Mouse (Mus musculus): ENCODE measurements around the gene Gm609. TPM values are rescaled to one million over a fixed set of nuclear protein-coding genes. Genes with fewer than 3 reads are reported as not detected.

Gm609 gene
- polyA plus RNA-seq, 1 experiment from 2014 or later = 0.59 TPM

- no peak for ATAC-seq (ENCODE audit: low FRiP score, low TSS enrichment)
- H3K27me3 ChIP-seq (ENCODE audit: insufficient read depth, low read length) = no peaks in the 10 kb centered on the region
- no peaks in the 10 kb centered on the region for H3K4me1 ChIP-seq (ENCODE audit: insufficient read depth, low read length)
- WGBS = 69% methylated on average over 3 of the region's 3 CpGs
- no peak overlapping the region for H3K9ac ChIP-seq (replicated peaks; ENCODE audit: low read length)
- H3K9me3 ChIP-seq (ENCODE audit: low read length) = no peaks in the 10 kb centered on the region
- H3K27ac ChIP-seq (ENCODE audit: low read length) = no peak overlapping the region
- H3K36me3 ChIP-seq (ENCODE audit: insufficient read depth, low read length) = 0 out of 2 replicates have a peak, but pooled peaks cover 3% of the 10 kb centered on the region
- no peak overlapping the region for H3K4me3 ChIP-seq (ENCODE audit: low read length)
- H3K4me2 ChIP-seq (replicated peaks; ENCODE audit: low read depth, low read length) = no peak overlapping the region
These were observed 113.8 kb downstream of the Gm609 start for GRCm38 (mm10) chr16:45378959-45379358.

- no peaks in the 10 kb centered on the region for H3K4me1 ChIP-seq (ENCODE audit: insufficient read depth, low read length)
- 79% methylated on average over 5 of the region's 5 CpGs for WGBS
These were observed 114.4 kb downstream of the Gm609 start for GRCm38 (mm10) chr16:45378147-45378943.

GRCm38 (mm10) chr16:45377332-45377731, 115.4 kb downstream of the Gm609 start:
- no peaks in the 10 kb centered on the region for H3K27me3 ChIP-seq (ENCODE audit: insufficient read depth, low read length)
- no peak overlapping the region for H3K9ac ChIP-seq (replicated peaks; ENCODE audit: low read length)
- no peaks in the 10 kb centered on the region for H3K9me3 ChIP-seq (ENCODE audit: low read length)
- H3K27ac ChIP-seq (ENCODE audit: low read length) = no peak overlapping the region
- no peak overlapping the region for H3K4me3 ChIP-seq (ENCODE audit: low read length)
- no peak overlapping the region for H3K4me2 ChIP-seq (replicated peaks; ENCODE audit: low read depth, low read length)
- H3K4me1 ChIP-seq (ENCODE audit: insufficient read depth, low read length) = no peaks in the 10 kb centered on the region
- H3K36me3 ChIP-seq (ENCODE audit: insufficient read depth, low read length) = no peaks in the 10 kb centered on the region
- WGBS = 85% methylated on average over 4 of the region's 4 CpGs
- ATAC-seq (ENCODE audit: low FRiP score, low TSS enrichment) = no peak

More at GRCm38 (mm10) chr16:45378147-45378943, 114.4 kb downstream of the Gm609 start:
- H3K9me3 ChIP-seq (ENCODE audit: low read length) = no peaks in the 10 kb centered on the region
- ATAC-seq (ENCODE audit: low FRiP score, low TSS enrichment) = no peak
- no peaks in the 10 kb centered on the region for H3K27me3 ChIP-seq (ENCODE audit: insufficient read depth, low read length)
- H3K4me3 ChIP-seq (ENCODE audit: low read length) = no peak overlapping the region
- no peak overlapping the region for H3K4me2 ChIP-seq (replicated peaks; ENCODE audit: low read depth, low read length)
- H3K36me3 ChIP-seq (ENCODE audit: insufficient read depth, low read length) = 0 out of 2 replicates have a peak, but pooled peaks cover 3% of the 10 kb centered on the region
- H3K27ac ChIP-seq (ENCODE audit: low read length) = no peak overlapping the region
- H3K9ac ChIP-seq (replicated peaks; ENCODE audit: low read length) = no peak overlapping the region

- ATAC-seq (ENCODE audit: low FRiP score, low TSS enrichment) = no peak
- no peaks in the 10 kb centered on the region for H3K9me3 ChIP-seq (ENCODE audit: low read length)
- H3K36me3 ChIP-seq (ENCODE audit: insufficient read depth, low read length) = no peaks in the 10 kb centered on the region
- H3K27ac ChIP-seq (ENCODE audit: low read length) = no peak overlapping the region
- H3K4me1 ChIP-seq (ENCODE audit: insufficient read depth, low read length) = no peaks in the 10 kb centered on the region
- no peak overlapping the region for H3K4me3 ChIP-seq (ENCODE audit: low read length)
- H3K27me3 ChIP-seq (ENCODE audit: insufficient read depth, low read length) = no peaks in the 10 kb centered on the region
- 48% methylated on average over 2 of the region's 2 CpGs for WGBS
- no peak overlapping the region for H3K4me2 ChIP-seq (replicated peaks; ENCODE audit: low read depth, low read length)
- no peak overlapping the region for H3K9ac ChIP-seq (replicated peaks; ENCODE audit: low read length)
These were observed 116.0 kb downstream of the Gm609 start for GRCm38 (mm10) chr16:45376812-45377211.

- Histone ChIP-seq H3K27me3 (ENCODE audit: insufficient read depth, low read length) (no peaks in the 10 kb centered on the region), H3K27ac (ENCODE audit: low read length) (no peak overlapping the region), H3K4me3 (ENCODE audit: low read length) (no peak overlapping the region), H3K36me3 (ENCODE audit: insufficient read depth, low read length) (no peaks in the 10 kb centered on the region), H3K4me2 (replicated peaks; ENCODE audit: low read depth, low read length) (no peak overlapping the region), H3K4me1 (ENCODE audit: insufficient read depth, low read length) (no peaks in the 10 kb centered on the region), H3K9ac (replicated peaks; ENCODE audit: low read length) (no peak overlapping the region), H3K9me3 (ENCODE audit: low read length) (no peaks in the 10 kb centered on the region)
- no peak for ATAC-seq (ENCODE audit: low FRiP score, low TSS enrichment)
- WGBS = 73% methylated on average over 4 of the region's 4 CpGs
These were observed 116.5 kb downstream of the Gm609 start for GRCm38 (mm10) chr16:45376294-45376693.

GRCm38 (mm10) chr16:45375506-45376225, 117.1 kb downstream of the Gm609 start:
- no peaks in the 10 kb centered on the region for H3K4me1 ChIP-seq (ENCODE audit: insufficient read depth, low read length)
- no peak overlapping the region for H3K27ac ChIP-seq (ENCODE audit: low read length)
- WGBS = 69% methylated on average over 2 of the region's 2 CpGs

GRCm38 (mm10) chr16:45374074-45374473, 118.7 kb downstream of the Gm609 start:
- H3K4me2 ChIP-seq (replicated peaks; ENCODE audit: low read depth, low read length) = no peak overlapping the region
- no peaks in the 10 kb centered on the region for H3K4me1 ChIP-seq (ENCODE audit: insufficient read depth, low read length)
- H3K9me3 ChIP-seq (ENCODE audit: low read length) = no peaks in the 10 kb centered on the region
- no peak overlapping the region for H3K9ac ChIP-seq (replicated peaks; ENCODE audit: low read length)
- H3K27me3 ChIP-seq (ENCODE audit: insufficient read depth, low read length) = no peaks in the 10 kb centered on the region
- H3K27ac ChIP-seq (ENCODE audit: low read length) = no peak overlapping the region
- 83% methylated on average over 2 of the region's 2 CpGs for WGBS
- no peak for ATAC-seq (ENCODE audit: low FRiP score, low TSS enrichment)
- H3K4me3 ChIP-seq (ENCODE audit: low read length) = no peak overlapping the region
- H3K36me3 ChIP-seq (ENCODE audit: insufficient read depth, low read length) = no peaks in the 10 kb centered on the region

More at GRCm38 (mm10) chr16:45375506-45376225, 117.1 kb downstream of the Gm609 start:
- no peak for ATAC-seq (ENCODE audit: low FRiP score, low TSS enrichment)
- Histone ChIP-seq H3K4me3 (ENCODE audit: low read length) (no peak overlapping the region), H3K9ac (replicated peaks; ENCODE audit: low read length) (no peak overlapping the region), H3K9me3 (ENCODE audit: low read length) (no peaks in the 10 kb centered on the region), H3K36me3 (ENCODE audit: insufficient read depth, low read length) (no peaks in the 10 kb centered on the region), H3K4me2 (replicated peaks; ENCODE audit: low read depth, low read length) (no peak overlapping the region), H3K27me3 (ENCODE audit: insufficient read depth, low read length) (no peaks in the 10 kb centered on the region)

GRCm38 (mm10) chr16:45371076-45371475, 121.7 kb downstream of the Gm609 start:
- Histone ChIP-seq H3K9me3 (ENCODE audit: low read length) (no peaks in the 10 kb centered on the region), H3K4me3 (ENCODE audit: low read length) (no peak overlapping the region), H3K27me3 (ENCODE audit: insufficient read depth, low read length) (no peaks in the 10 kb centered on the region), H3K4me1 (ENCODE audit: insufficient read depth, low read length) (no peaks in the 10 kb centered on the region), H3K4me2 (replicated peaks; ENCODE audit: low read depth, low read length) (no peak overlapping the region), H3K27ac (ENCODE audit: low read length) (no peak overlapping the region), H3K9ac (replicated peaks; ENCODE audit: low read length) (no peak overlapping the region), H3K36me3 (ENCODE audit: insufficient read depth, low read length) (no peaks in the 10 kb centered on the region)
- no peak for ATAC-seq (ENCODE audit: low FRiP score, low TSS enrichment)
- WGBS = 78% methylated on average over 1 of the region's 1 CpGs

- no peak for ATAC-seq (ENCODE audit: low FRiP score, low TSS enrichment)
- Histone ChIP-seq H3K9ac (replicated peaks; ENCODE audit: low read length) (no peak overlapping the region), H3K4me1 (ENCODE audit: insufficient read depth, low read length) (no peaks in the 10 kb centered on the region), H3K36me3 (ENCODE audit: insufficient read depth, low read length) (no peaks in the 10 kb centered on the region), H3K27ac (ENCODE audit: low read length) (no peak overlapping the region), H3K4me2 (replicated peaks; ENCODE audit: low read depth, low read length) (no peak overlapping the region), H3K4me3 (ENCODE audit: low read length) (no peak overlapping the region), H3K27me3 (ENCODE audit: insufficient read depth, low read length) (no peaks in the 10 kb centered on the region), H3K9me3 (ENCODE audit: low read length) (no peaks in the 10 kb centered on the region)
- 77% methylated on average over 4 of the region's 4 CpGs for WGBS
These were observed 123.3 kb downstream of the Gm609 start for GRCm38 (mm10) chr16:45369285-45369965.
